Mouse (Mus musculus) small intestine, adult 2 months (tissue): ENCODE measurements around the gene Olfr201.

Experiments used
- CTCF ChIP-seq: fragments of 200-500 bp; IDR thresholded peaks from 2 replicates; pipeline ENCODE4 v1.5.1; 2012; ENCODE audit warnings: low read depth, mild to moderate bottlenecking, control low read depth, inconsistent platforms, low read length, moderate library complexity, mixed read lengths; ENCODE audit not compliant: insufficient replicate concordance, insufficient read length; ENCODE audit errors: extremely low read depth
- POLR2A ChIP-seq: fragments of 200-500 bp; IDR thresholded peaks from 2 replicates; pipeline ENCODE4 v1.6.1; 2012; ENCODE audit warnings: low read depth, mild to moderate bottlenecking, control low read depth, inconsistent platforms, low read length, moderate library complexity

- no peak for TF ChIP-seq CTCF
- TF ChIP-seq POLR2A = no peak
Measured at GRCm38 (mm10) chr16:59280542-59280941, 8.1 kb upstream of the Olfr201 start.
